Mouse (Mus musculus): ENCODE measurements around the gene Zcchc14. TPM values are rescaled to one million over a fixed set of nuclear protein-coding genes. Genes with fewer than 3 reads are reported as not detected.

The Zcchc14 gene
- polyA plus RNA-seq, 1 experiment: 18.2 TPM

DNA sequence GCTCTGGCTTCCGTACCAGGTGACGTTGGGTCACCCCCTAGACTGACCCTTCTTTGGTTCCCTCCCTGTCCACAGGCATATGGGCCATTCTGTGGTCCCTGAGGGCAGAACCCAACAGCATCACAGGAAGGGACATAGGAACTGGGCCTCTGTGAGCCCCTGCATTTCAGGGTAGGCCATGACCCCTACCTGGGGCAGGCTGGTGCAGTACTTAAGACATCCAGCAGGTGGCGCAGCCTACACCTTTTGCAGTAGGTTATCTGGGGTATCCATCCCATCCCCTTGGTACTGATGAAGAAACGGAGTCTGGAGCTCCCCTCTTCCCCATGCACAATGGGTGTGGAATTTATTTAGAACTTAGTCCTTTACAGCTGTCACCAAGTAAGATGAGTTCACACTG is 41.8 kb upstream of the Zcchc14 start:
- Histone ChIP-seq H3K27me3 (ENCODE audit: control insufficient read depth, insufficient read depth, insufficient read length) (no peaks in the 10 kb centered on the region), H3ac (ENCODE audit: control insufficient read depth, insufficient read length, low read depth) (no peak overlapping the region), H3K79me2 (ENCODE audit: control insufficient read depth, insufficient read depth) (no peaks in the 10 kb centered on the region), H3K36me3 (ENCODE audit: control insufficient read depth, insufficient read depth) (no peaks in the 10 kb centered on the region), H3K4me3 (ENCODE audit: insufficient read depth, poor library complexity, severe bottlenecking) (no peak overlapping the region), H3K79me3 (ENCODE audit: low read depth) (no peaks in the 10 kb centered on the region)
- TF ChIP-seq CTCF (IDR thresholded peaks at IDR 0.05; ENCODE audit: control insufficient read depth, insufficient read depth, insufficient read length): peak; percentile 77
- no peak for TF ChIP-seq FOSL1 (IDR thresholded peaks at IDR 0.05; ENCODE audit: insufficient read depth, low read length, poor library complexity, severe bottlenecking)
- no peak for TF ChIP-seq MYOG (IDR thresholded peaks at IDR 0.05; ENCODE audit: control insufficient read depth, extremely low read depth, insufficient read length)
- no peak for TF ChIP-seq MYOD1 (IDR thresholded peaks at IDR 0.05; ENCODE audit: control insufficient read depth, insufficient read length, low read depth)
- TF ChIP-seq CEBPB (IDR thresholded peaks at IDR 0.05; ENCODE audit: low read depth): no peak

DNA sequence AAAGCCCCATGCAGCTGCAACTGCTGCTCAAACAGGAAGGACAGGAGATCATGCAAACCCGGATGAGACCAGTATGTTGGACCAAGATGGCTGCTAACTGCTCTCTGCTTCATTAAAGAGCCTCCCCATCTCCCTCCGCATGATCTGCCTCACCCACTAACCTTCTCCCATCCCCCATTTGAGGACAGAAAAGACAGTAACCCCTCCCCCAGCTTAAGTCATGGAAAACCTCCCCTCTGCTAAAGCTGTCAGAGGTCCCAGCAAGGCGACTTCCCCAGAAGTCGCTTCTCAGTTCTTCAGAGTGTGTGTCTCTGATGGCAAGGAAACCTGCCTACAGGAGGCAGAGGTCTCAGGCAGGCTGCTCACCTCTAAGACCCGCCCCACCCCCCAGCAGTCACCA is 35.8 kb upstream of the Zcchc14 start:
- Histone ChIP-seq H3K4me3 (ENCODE audit: insufficient read depth, poor library complexity, severe bottlenecking) (no peak overlapping the region), H3ac (ENCODE audit: control insufficient read depth, insufficient read length, low read depth) (no peak overlapping the region), H3K79me2 (ENCODE audit: control insufficient read depth, insufficient read depth) (no peaks in the 10 kb centered on the region), H3K27me3 (ENCODE audit: control insufficient read depth, insufficient read depth, insufficient read length) (no peaks in the 10 kb centered on the region), H3K79me3 (ENCODE audit: low read depth) (no peaks in the 10 kb centered on the region), H3K36me3 (ENCODE audit: control insufficient read depth, insufficient read depth) (no peaks in the 10 kb centered on the region)
- TF ChIP-seq CTCF (IDR thresholded peaks at IDR 0.05; ENCODE audit: control insufficient read depth, insufficient read depth, insufficient read length): no peak
- no peak for TF ChIP-seq MYOD1 (IDR thresholded peaks at IDR 0.05; ENCODE audit: control insufficient read depth, insufficient read length, low read depth)
- no peak for TF ChIP-seq MYOG (IDR thresholded peaks at IDR 0.05; ENCODE audit: control insufficient read depth, extremely low read depth, insufficient read length)
- TF ChIP-seq USF1 (IDR thresholded peaks at IDR 0.05; ENCODE audit: low read depth): no peak
- no peak for TF ChIP-seq FOSL1 (IDR thresholded peaks at IDR 0.05; ENCODE audit: insufficient read depth, low read length, poor library complexity, severe bottlenecking)
- no peak for TF ChIP-seq MAX (IDR thresholded peaks at IDR 0.05)
- no peak for TF ChIP-seq CEBPB (IDR thresholded peaks at IDR 0.05; ENCODE audit: low read depth)

DNA sequence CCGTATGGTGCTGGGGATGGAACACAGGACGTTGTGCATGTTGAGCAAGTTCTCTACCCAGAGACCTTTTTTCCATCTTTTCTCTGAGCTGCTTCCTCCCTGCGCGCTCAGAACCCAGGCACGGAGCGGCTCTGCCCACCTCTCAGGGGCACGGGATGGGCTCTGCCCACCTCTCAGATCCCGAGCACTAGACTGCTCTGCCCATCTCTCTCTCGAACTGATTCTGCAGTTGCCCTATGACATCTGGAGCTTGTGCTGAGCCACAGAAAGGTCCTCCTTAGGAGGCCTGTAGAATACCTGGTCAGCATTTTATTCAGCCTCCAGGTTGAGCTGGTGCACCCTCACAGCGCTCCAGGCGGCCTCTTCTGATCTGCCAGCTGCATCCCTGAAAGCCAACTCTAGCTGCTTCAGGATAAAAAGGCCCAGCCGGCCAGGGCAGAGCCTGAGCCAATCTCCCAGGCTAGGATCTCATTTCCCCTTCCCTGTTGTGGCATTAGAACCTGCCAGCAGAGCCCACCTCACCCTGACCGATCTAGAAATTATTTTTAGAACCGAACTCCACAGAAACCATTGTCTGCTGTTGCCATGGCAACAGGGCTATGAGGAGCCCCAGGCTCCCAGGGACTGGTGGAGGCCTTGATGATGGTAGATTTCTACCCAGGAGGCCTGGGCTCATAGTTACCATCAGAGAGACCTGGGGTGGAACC is 34.9 kb upstream of the Zcchc14 start:
- Histone ChIP-seq H3K79me2 (ENCODE audit: control insufficient read depth, insufficient read depth) (no peaks in the 10 kb centered on the region), H3K4me3 (ENCODE audit: insufficient read depth, poor library complexity, severe bottlenecking) (no peak overlapping the region), H3K27me3 (ENCODE audit: control insufficient read depth, insufficient read depth, insufficient read length) (no peaks in the 10 kb centered on the region), H3K36me3 (ENCODE audit: control insufficient read depth, insufficient read depth) (no peaks in the 10 kb centered on the region), H3ac (ENCODE audit: control insufficient read depth, insufficient read length, low read depth) (no peak overlapping the region), H3K79me3 (ENCODE audit: low read depth) (no peaks in the 10 kb centered on the region)
- no peak for TF ChIP-seq MAX (IDR thresholded peaks at IDR 0.05)
- no peak for TF ChIP-seq MYOD1 (IDR thresholded peaks at IDR 0.05; ENCODE audit: control insufficient read depth, insufficient read length, low read depth)
- no peak for TF ChIP-seq USF1 (IDR thresholded peaks at IDR 0.05; ENCODE audit: low read depth)
- no peak for TF ChIP-seq FOSL1 (IDR thresholded peaks at IDR 0.05; ENCODE audit: insufficient read depth, low read length, poor library complexity, severe bottlenecking)
- TF ChIP-seq CTCF (IDR thresholded peaks at IDR 0.05; ENCODE audit: control insufficient read depth, insufficient read depth, insufficient read length): no peak
- TF ChIP-seq CEBPB (IDR thresholded peaks at IDR 0.05; ENCODE audit: low read depth): no peak
- TF ChIP-seq MYOG (IDR thresholded peaks at IDR 0.05; ENCODE audit: control insufficient read depth, extremely low read depth, insufficient read length): no peak

DNA sequence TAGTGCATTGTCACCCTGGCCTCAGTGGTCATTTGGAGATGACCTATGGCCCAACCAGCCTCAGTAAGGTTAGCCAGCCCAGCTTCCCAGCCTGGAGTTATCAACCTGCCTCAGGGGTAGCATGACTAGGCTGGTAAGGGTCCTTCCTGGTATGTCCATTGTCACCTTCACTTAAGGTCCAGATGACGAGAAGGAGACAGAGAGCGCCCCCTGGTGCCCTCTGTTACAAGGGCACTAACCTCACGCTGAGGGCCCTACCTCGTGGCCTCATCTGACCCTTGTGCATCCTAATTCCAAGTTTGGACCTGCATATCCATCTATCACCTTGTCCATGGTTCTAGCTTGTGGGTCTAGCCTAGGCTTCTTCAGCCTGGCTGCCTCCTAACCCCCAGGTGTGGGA is 32.7 kb upstream of the Zcchc14 start:
- no peaks in the 10 kb centered on the region for H3K79me2 ChIP-seq (ENCODE audit: control insufficient read depth, insufficient read depth)
- no peak overlapping the region for H3K4me3 ChIP-seq (ENCODE audit: insufficient read depth, poor library complexity, severe bottlenecking)

DNA sequence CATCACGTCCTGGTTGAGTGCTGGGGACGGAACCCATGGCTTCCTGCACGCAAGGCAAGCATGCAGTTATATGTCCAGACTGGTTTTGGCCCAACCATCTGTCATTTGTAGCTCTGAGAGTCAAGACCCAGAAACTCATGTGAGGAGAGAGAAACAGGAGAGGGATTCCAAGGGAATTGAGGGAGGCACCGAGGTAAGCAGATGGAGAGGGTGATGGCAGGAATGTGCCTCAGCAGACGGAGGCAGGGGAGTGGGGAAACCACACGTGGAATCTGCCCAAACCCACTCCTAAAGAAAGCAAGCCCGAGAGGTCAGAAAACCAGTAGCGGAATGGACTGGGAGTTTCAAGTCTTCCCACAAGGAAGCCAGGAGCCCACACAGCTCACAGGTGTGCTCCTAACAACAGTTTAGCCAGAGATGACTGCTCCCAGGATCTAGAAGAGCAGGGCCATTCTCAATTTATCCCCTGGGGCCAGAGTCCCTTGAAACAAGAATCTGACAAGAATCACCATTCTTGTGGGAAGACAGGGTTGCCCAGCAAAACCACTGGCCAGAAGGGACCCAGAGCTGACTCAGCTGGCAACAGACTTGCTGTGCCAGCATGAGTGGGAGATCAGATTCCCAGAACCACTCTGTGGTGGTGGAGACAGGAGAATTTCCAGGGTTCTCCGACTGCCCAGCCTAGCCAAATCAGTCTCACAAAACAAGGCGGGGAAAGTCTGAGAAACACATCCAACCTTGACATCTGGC is 30.6 kb upstream of the Zcchc14 start:
- TF ChIP-seq USF1 (IDR thresholded peaks at IDR 0.05; ENCODE audit: low read depth): no peak
- TF ChIP-seq MYOD1 (IDR thresholded peaks at IDR 0.05; ENCODE audit: control insufficient read depth, insufficient read length, low read depth): peak; percentile 9
- peak; percentile 12 for TF ChIP-seq MAX (IDR thresholded peaks at IDR 0.05)
- peak; percentile 24 for TF ChIP-seq FOSL1 (IDR thresholded peaks at IDR 0.05; ENCODE audit: insufficient read depth, low read length, poor library complexity, severe bottlenecking)
- TF ChIP-seq CEBPB (IDR thresholded peaks at IDR 0.05; ENCODE audit: low read depth): no peak
- no peak for TF ChIP-seq MYOG (IDR thresholded peaks at IDR 0.05; ENCODE audit: control insufficient read depth, extremely low read depth, insufficient read length)
- Histone ChIP-seq H3K4me3 (ENCODE audit: insufficient read depth, poor library complexity, severe bottlenecking) (no peak overlapping the region), H3ac (ENCODE audit: control insufficient read depth, insufficient read length, low read depth) (no peak overlapping the region), H3K36me3 (ENCODE audit: control insufficient read depth, insufficient read depth) (no peaks in the 10 kb centered on the region), H3K79me2 (ENCODE audit: control insufficient read depth, insufficient read depth) (no peaks in the 10 kb centered on the region), H3K79me3 (ENCODE audit: low read depth) (no peaks in the 10 kb centered on the region), H3K27me3 (ENCODE audit: control insufficient read depth, insufficient read depth, insufficient read length) (peaks cover 4% of the 10 kb centered on the region)

More for the DNA sequence above, 32.7 kb upstream of the Zcchc14 start:
- no peaks in the 10 kb centered on the region for H3K27me3 ChIP-seq (ENCODE audit: control insufficient read depth, insufficient read depth, insufficient read length)
- no peaks in the 10 kb centered on the region for H3K36me3 ChIP-seq (ENCODE audit: control insufficient read depth, insufficient read depth)
- TF ChIP-seq CTCF (IDR thresholded peaks at IDR 0.05; ENCODE audit: control insufficient read depth, insufficient read depth, insufficient read length) (peak; percentile 76), MAX (IDR thresholded peaks at IDR 0.05) (no peak), USF1 (IDR thresholded peaks at IDR 0.05; ENCODE audit: low read depth) (no peak), FOSL1 (IDR thresholded peaks at IDR 0.05; ENCODE audit: insufficient read depth, low read length, poor library complexity, severe bottlenecking) (no peak), MYOG (IDR thresholded peaks at IDR 0.05; ENCODE audit: control insufficient read depth, extremely low read depth, insufficient read length) (no peak)
- H3ac ChIP-seq (ENCODE audit: control insufficient read depth, insufficient read length, low read depth): no peak overlapping the region
- no peaks in the 10 kb centered on the region for H3K79me3 ChIP-seq (ENCODE audit: low read depth)

All from C2C12 (cell line).